Comparison of ENCODE assay signal across 32 mouse cellular contexts in the genomic region with DNA sequence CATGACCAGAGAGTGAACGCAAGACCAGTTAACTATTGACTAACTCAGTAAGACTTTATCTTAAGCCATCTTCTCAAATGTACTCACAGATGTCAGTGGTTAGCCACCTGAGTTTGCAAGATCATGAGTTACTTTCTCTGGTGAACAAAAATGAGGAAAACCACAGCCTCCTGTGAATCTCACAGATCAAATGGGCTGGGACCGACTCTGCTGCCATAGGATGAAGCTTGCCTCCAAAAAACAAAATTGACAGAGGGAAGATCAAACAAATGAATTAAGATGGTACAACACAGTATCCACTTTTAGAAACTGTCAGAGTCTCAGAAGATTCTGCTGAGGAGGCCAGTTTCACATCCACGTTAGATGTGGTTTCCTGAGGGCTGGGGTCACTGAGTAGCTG. TPM values are rescaled to one million over a fixed set of nuclear protein-coding genes. Genes with fewer than 3 reads are reported as not detected.
DNase-seq lines count a peak whose midpoint lies in the region; ATAC-seq and TF ChIP-seq lines count a peak whose summit lies in the region.
"Had no signal": no experiment of that assay in that cellular context is flagged by ENCODE, and none has a peak within 500 bp of the region (broad histone marks: within the 10 kb centered on the region; RNA-seq: fewer than 3 reads in every experiment).

No protein-coding gene starts in this region.

- peak; percentile 66 for DNase-seq in heart, adult 11 months
- peak; percentile 43 for DNase-seq in thymus, adult 2 months
- DNase-seq in thymus, postnatal 14 days, result peak; percentile 59
- DNase-seq in thymus, postnatal 4 days, result peak; percentile 43
- DNase-seq: adrenal gland, adult 2 months; adrenal gland, postnatal 14 days; B cell, adult 2 months; cerebellum, adult 11 months; cerebellum, adult 8-10 months; cerebellum, postnatal 14 days; gastrocnemius, postnatal 25 days; heart, adult 2 months had no signal

- 69% methylated on average over 3 of the region's 3 CpGs for WGBS in heart, embryonic 11.5 days (ENCODE audit: insufficient replicate concordance)
- WGBS in thymus, adult 2 months, result 4% methylated on average over 3 of the region's 3 CpGs
- 87% methylated on average over 3 of the region's 3 CpGs for WGBS in forebrain, embryonic 13.5 days

- no peaks in the 10 kb centered on the region for H3K27me3 ChIP-seq in heart, embryonic 11.5 days (ENCODE audit: control insufficient read depth, insufficient read depth, low read length)
- H3K27me3 ChIP-seq in thymus, adult 2 months (ENCODE audit: control insufficient read depth, insufficient read depth, low read length), result no peaks in the 10 kb centered on the region
- H3K27me3 ChIP-seq in forebrain, embryonic 13.5 days, result no peaks in the 10 kb centered on the region
- H3K27me3 ChIP-seq: hindbrain, embryonic 12.5 days; hindbrain, embryonic 15.5 days had no signal

- no peak overlapping the region for H3K4me3 ChIP-seq in heart, embryonic 11.5 days (ENCODE audit: low read depth, low read length)
- H3K4me3 ChIP-seq in thymus, adult 2 months (ENCODE audit: control insufficient read depth, insufficient read depth, low read length), result no peak overlapping the region
- no peak overlapping the region for H3K4me3 ChIP-seq in forebrain, embryonic 13.5 days
- H3K4me3 ChIP-seq: forebrain, embryonic 10.5 days; heart, adult 2 months; heart, embryonic 10.5 days; hindbrain, embryonic 12.5 days; hindbrain, embryonic 15.5 days had no signal

- H3K9me3 ChIP-seq in heart, embryonic 11.5 days (replicated peaks; ENCODE audit: control insufficient read depth, low read length), result no peaks in the 10 kb centered on the region
- no peaks in the 10 kb centered on the region for H3K9me3 ChIP-seq in forebrain, embryonic 13.5 days (replicated peaks)
- H3K9me3 ChIP-seq: forebrain, embryonic 10.5 days; G1E; heart, embryonic 10.5 days; hindbrain, embryonic 12.5 days; hindbrain, embryonic 15.5 days had no signal

- no peak overlapping the region for H3K9ac ChIP-seq in heart, embryonic 11.5 days (ENCODE audit: low read depth, low read length)
- H3K9ac ChIP-seq in forebrain, embryonic 13.5 days, result no peak overlapping the region
- H3K9ac ChIP-seq: hindbrain, embryonic 12.5 days; hindbrain, embryonic 15.5 days had no signal

- H3K27ac ChIP-seq in heart, embryonic 11.5 days (ENCODE audit: low read depth, low read length), result no peak overlapping the region
- H3K27ac ChIP-seq in thymus, adult 2 months (ENCODE audit: control insufficient read depth, insufficient read depth, low read length), result peak overlapping the region; percentile 90
- H3K27ac ChIP-seq in forebrain, embryonic 13.5 days, result no peak overlapping the region
- H3K27ac ChIP-seq: forebrain, embryonic 10.5 days; heart, adult 2 months; heart, embryonic 10.5 days; hindbrain, embryonic 12.5 days; hindbrain, embryonic 15.5 days had no signal

- TF ChIP-seq POLR2A in thymus, adult 2 months (IDR thresholded peaks at IDR 0.05; ENCODE audit: control insufficient read depth, extremely low read depth, insufficient read depth, low read length, poor library complexity), result no peak

- H3K4me2 ChIP-seq in heart, embryonic 11.5 days, result no peak overlapping the region
- H3K4me2 ChIP-seq in forebrain, embryonic 13.5 days, result no peak overlapping the region
- H3K4me2 ChIP-seq: hindbrain, embryonic 12.5 days; hindbrain, embryonic 15.5 days had no signal

- no peaks in the 10 kb centered on the region for H3K36me3 ChIP-seq in heart, embryonic 11.5 days (ENCODE audit: control insufficient read depth, insufficient read depth, low read length)
- H3K36me3 ChIP-seq in thymus, adult 2 months (ENCODE audit: control insufficient read depth, insufficient read depth, low read length), result no peaks in the 10 kb centered on the region
- no peaks in the 10 kb centered on the region for H3K36me3 ChIP-seq in forebrain, embryonic 13.5 days (ENCODE audit: poor library complexity, severe bottlenecking)
- H3K36me3 ChIP-seq: forebrain, embryonic 10.5 days; G1E; heart, embryonic 10.5 days; hindbrain, embryonic 12.5 days; hindbrain, embryonic 15.5 days had no signal

- no peak for TF ChIP-seq CTCF in thymus, adult 2 months (IDR thresholded peaks at IDR 0.05; ENCODE audit: borderline replicate concordance, control insufficient read depth, extremely low read depth, insufficient read depth, low read length, poor library complexity)

- ATAC-seq in heart, embryonic 11.5 days (replicated peaks; ENCODE audit: insufficient number of reproducible peaks, low FRiP score, low TSS enrichment), result no peak
- no peak for ATAC-seq in forebrain, embryonic 13.5 days
- ATAC-seq in megakaryocyte progenitor cell, adult 5-6 weeks (replicated peaks; ENCODE audit: poor library complexity), result no peak
- no peak for ATAC-seq in CD4-positive, CD25-positive, alpha-beta regulatory T cell, adult 4 months
- ATAC-seq: forebrain, embryonic 14.5 days; intestine, embryonic 16.5 days; Patski had no signal

- H3K4me1 ChIP-seq in heart, embryonic 11.5 days (ENCODE audit: control insufficient read depth, insufficient read depth, low read length), result no peaks in the 10 kb centered on the region
- peaks cover 23% of the 10 kb centered on the region for H3K4me1 ChIP-seq in thymus, adult 2 months (replicated peaks; ENCODE audit: control insufficient read depth, insufficient read depth, low read length)
- H3K4me1 ChIP-seq in forebrain, embryonic 13.5 days, result no peaks in the 10 kb centered on the region
- H3K4me1 ChIP-seq: forebrain, embryonic 10.5 days; heart, embryonic 10.5 days; hindbrain, embryonic 12.5 days; hindbrain, embryonic 15.5 days had no signal

RNA-seq across cellular contexts. Expression of a gene that starts 0.7 kb away (rescaled TPM):
- polyA plus RNA-seq in heart, embryonic 11.5 days (2014; fragmentation: Nextera tagmentation; extraction: Ambion mirVana), result not detected in 2 replicates
- polyA plus RNA-seq in thymus, adult 2 months (2012; rRNA removed), result not detected in 2 replicates
- polyA plus RNA-seq in forebrain, embryonic 13.5 days (2015; fragmentation: Nextera tagmentation; extraction: Ambion mirVana), result not detected in 2 replicates
- not detected in 2 replicates for total RNA-seq in megakaryocyte progenitor cell, adult 5-6 weeks (2015)
- not detected in 2 replicates for total RNA-seq in megakaryocyte progenitor cell, adult 5-6 weeks (2017)
- under 1 TPM in 1 of 2 experiments, not detected in 1; 0.13 TPM for polyA plus RNA-seq in CD4-positive, CD25-positive, alpha-beta regulatory T cell, adult 4 months (2017; shearing (Covaris generic))
- total RNA-seq: adrenal gland, adult 2 months; adrenal gland, postnatal 14 days; adrenal gland, postnatal 4 days; gastrocnemius, adult 8-10 months; gastrocnemius, postnatal 25 days; heart, adult 2 months; heart, postnatal 25 days; hematopoietic stem cell, adult 5-6 weeks had no signal
- polyA plus RNA-seq: adrenal gland, adult 2 months; embryonic facial prominence, embryonic 11.5 days; embryonic facial prominence, embryonic 14.5 days; forebrain, embryonic 10.5 days; forebrain, embryonic 14.5 days; G1E; gonadal fat pad, adult 2 months; heart, adult 2 months; heart, embryonic 10.5 days; hindbrain, embryonic 12.5 days; hindbrain, embryonic 15.5 days; intestine, embryonic 16.5 days; Patski had no signal

RNA-seq across cellular contexts. Expression of a gene that starts 9.3 kb away (rescaled TPM):
- polyA plus RNA-seq in heart, embryonic 11.5 days (2014; fragmentation: Nextera tagmentation; extraction: Ambion mirVana), result 0.16 TPM in 1 of 2 replicates, not detected in the other
- polyA plus RNA-seq in thymus, adult 2 months (2012; rRNA removed), result not detected in 2 replicates
- not detected in 2 replicates for polyA plus RNA-seq in forebrain, embryonic 13.5 days (2015; fragmentation: Nextera tagmentation; extraction: Ambion mirVana)
- not detected in 2 replicates for total RNA-seq in megakaryocyte progenitor cell, adult 5-6 weeks (2015)
- total RNA-seq in megakaryocyte progenitor cell, adult 5-6 weeks (2017), result not detected in 2 replicates
- not detected for polyA plus RNA-seq in CD4-positive, CD25-positive, alpha-beta regulatory T cell, adult 4 months (2017; shearing (Covaris generic))
- total RNA-seq: adrenal gland, adult 2 months; adrenal gland, postnatal 14 days; adrenal gland, postnatal 4 days; gastrocnemius, adult 8-10 months; gastrocnemius, postnatal 25 days; heart, adult 2 months; heart, postnatal 25 days; hematopoietic stem cell, adult 5-6 weeks had no signal
- polyA plus RNA-seq: adrenal gland, adult 2 months; embryonic facial prominence, embryonic 11.5 days; forebrain, embryonic 10.5 days; forebrain, embryonic 14.5 days; G1E; gonadal fat pad, adult 2 months; heart, adult 2 months; heart, embryonic 10.5 days; heart, postnatal 0 days; hindbrain, embryonic 12.5 days; hindbrain, embryonic 15.5 days; intestine, embryonic 16.5 days; Patski had no signal

RNA-seq across cellular contexts. Expression of a gene that starts 15.0 kb away (rescaled TPM):
- polyA plus RNA-seq in heart, embryonic 11.5 days (2014; fragmentation: Nextera tagmentation; extraction: Ambion mirVana), result not detected in 2 replicates
- polyA plus RNA-seq in thymus, adult 2 months (2012; rRNA removed), result not detected in 2 replicates
- polyA plus RNA-seq in forebrain, embryonic 13.5 days (2015; fragmentation: Nextera tagmentation; extraction: Ambion mirVana), result not detected in 2 replicates
- total RNA-seq in megakaryocyte progenitor cell, adult 5-6 weeks (2015), result not detected in 2 replicates
- total RNA-seq in megakaryocyte progenitor cell, adult 5-6 weeks (2017), result not detected in 2 replicates
- not detected for polyA plus RNA-seq in CD4-positive, CD25-positive, alpha-beta regulatory T cell, adult 4 months (2017; shearing (Covaris generic))
- total RNA-seq: adrenal gland, adult 2 months; adrenal gland, postnatal 14 days; adrenal gland, postnatal 4 days; gastrocnemius, adult 8-10 months; gastrocnemius, postnatal 25 days; heart, adult 2 months; heart, postnatal 25 days; hematopoietic stem cell, adult 5-6 weeks had no signal
- polyA plus RNA-seq: adrenal gland, adult 2 months; embryonic facial prominence, embryonic 11.5 days; forebrain, embryonic 10.5 days; forebrain, embryonic 14.5 days; G1E; gonadal fat pad, adult 2 months; heart, adult 2 months; heart, embryonic 10.5 days; hindbrain, embryonic 12.5 days; hindbrain, embryonic 15.5 days; intestine, embryonic 16.5 days; Patski had no signal

RNA-seq across cellular contexts. Expression of a gene that starts 17.2 kb away (rescaled TPM):
- 5.1 and 5.7 TPM in 2 replicates for polyA plus RNA-seq in heart, embryonic 11.5 days (2014; fragmentation: Nextera tagmentation; extraction: Ambion mirVana)
- 17.4 and 18.9 TPM in 2 replicates for polyA plus RNA-seq in thymus, adult 2 months (2012; rRNA removed)
- 14.3 and 18.4 TPM in 2 replicates for polyA plus RNA-seq in forebrain, embryonic 13.5 days (2015; fragmentation: Nextera tagmentation; extraction: Ambion mirVana)
- 0.90 and 1.1 TPM in 2 replicates for total RNA-seq in megakaryocyte progenitor cell, adult 5-6 weeks (2015)
- 2.0 and 3.0 TPM in 2 replicates for total RNA-seq in megakaryocyte progenitor cell, adult 5-6 weeks (2017)
- polyA plus RNA-seq in CD4-positive, CD25-positive, alpha-beta regulatory T cell, adult 4 months (2017; shearing (Covaris generic)), result 1 to 10 TPM; 7.1 to 7.9 TPM

RNA-seq across cellular contexts. Expression of a gene that starts 28.0 kb away (rescaled TPM):
- 0.52 and 0.58 TPM in 2 replicates for polyA plus RNA-seq in heart, embryonic 11.5 days (2014; fragmentation: Nextera tagmentation; extraction: Ambion mirVana)
- 0.59 and 0.82 TPM in 2 replicates for polyA plus RNA-seq in thymus, adult 2 months (2012; rRNA removed)
- polyA plus RNA-seq in forebrain, embryonic 13.5 days (2015; fragmentation: Nextera tagmentation; extraction: Ambion mirVana), result 2.9 and 5.0 TPM in 2 replicates
- total RNA-seq in megakaryocyte progenitor cell, adult 5-6 weeks (2015), result not detected in 2 replicates
- not detected in 2 replicates for total RNA-seq in megakaryocyte progenitor cell, adult 5-6 weeks (2017)
- under 1 TPM in 1 of 2 experiments, not detected in 1; 1.00 TPM for polyA plus RNA-seq in CD4-positive, CD25-positive, alpha-beta regulatory T cell, adult 4 months (2017; shearing (Covaris generic))
- total RNA-seq: G1E; gastrocnemius, adult 8-10 months; gastrocnemius, postnatal 25 days; heart, adult 2 months; heart, postnatal 25 days; hematopoietic stem cell, adult 5-6 weeks had no signal
- polyA plus RNA-seq: adrenal gland, adult 2 months; G1E; Patski had no signal
